Comparison of ENCODE assay signal across 23 mouse cellular contexts in genomic region chr1:34873551-34873950, GRCm38 (mm10). TPM values are rescaled to one million over a fixed set of nuclear protein-coding genes. Genes with fewer than 3 reads are reported as not detected.
DNase-seq lines count a peak whose midpoint lies in the region; ATAC-seq lines count a peak whose summit lies in the region.
"Had no signal": no experiment of that assay in that cellular context is flagged by ENCODE, and none has a peak within 500 bp of the region (broad histone marks: within the 10 kb centered on the region; RNA-seq: fewer than 3 reads in every experiment).

No protein-coding gene starts in this region.

- H3K9me3 ChIP-seq in liver, embryonic 11.5 days (ENCODE audit: control insufficient read depth, low read length), result no peaks in the 10 kb centered on the region
- H3K9me3 ChIP-seq: embryonic facial prominence, embryonic 12.5 days; embryonic facial prominence, embryonic 15.5 days; forebrain, embryonic 13.5 days; hindbrain, embryonic 12.5 days had no signal

- peak; percentile 42; the same call in 1 of the 2 replicates for ATAC-seq in frontal cortex, adult (ENCODE audit: low TSS enrichment)
- no peak for ATAC-seq in liver, embryonic 11.5 days (replicated peaks; ENCODE audit: low FRiP score)
- ATAC-seq: CD4-positive, CD25-positive, alpha-beta regulatory T cell, adult 4 months; forebrain, embryonic 13.5 days; forebrain, embryonic 16.5 days; inflammation-experienced regulatory T-cells, adult 6 months; intestine, embryonic 16.5 days had no signal

- no peak overlapping the region for H3K27ac ChIP-seq in liver, embryonic 11.5 days (ENCODE audit: low read depth, low read length)
- H3K27ac ChIP-seq: embryonic facial prominence, embryonic 12.5 days; embryonic facial prominence, embryonic 15.5 days; forebrain, embryonic 13.5 days; hindbrain, embryonic 12.5 days; hindbrain, postnatal 0 days had no signal

- no peak overlapping the region for H3K4me2 ChIP-seq in liver, embryonic 11.5 days
- H3K4me2 ChIP-seq: embryonic facial prominence, embryonic 12.5 days; embryonic facial prominence, embryonic 15.5 days; forebrain, embryonic 13.5 days; hindbrain, embryonic 12.5 days had no signal

- no peak for DNase-seq in frontal cortex, postnatal 10 days (ENCODE audit: low spot score in 2 of 2)
- DNase-seq in liver, embryonic 11.5 days (ENCODE audit: low spot score), result peak; percentile 22
- no peak for DNase-seq in liver
- peak; percentile 9 for DNase-seq in urinary bladder, adult 2 months (ENCODE audit: low spot score)
- no peak for DNase-seq in urinary bladder, adult 18-20 months (ENCODE audit: low spot score in 2 of 2)
- DNase-seq: adrenal gland, adult 2 months; adrenal gland, postnatal 14 days; cerebellum, adult 11-12 months; cerebellum, adult 8-10 months; cerebellum, postnatal 10 days; cerebellum, postnatal 36 days; gastrocnemius, postnatal 25 days; heart, adult 18-20 months had no signal

- WGBS in liver, embryonic 11.5 days, result 63% methylated on average over 5 of the region's 5 CpGs

- no peaks in the 10 kb centered on the region for H3K4me1 ChIP-seq in liver, embryonic 11.5 days (replicated peaks; ENCODE audit: control insufficient read depth, insufficient read depth, low read length)
- H3K4me1 ChIP-seq: embryonic facial prominence, embryonic 12.5 days; embryonic facial prominence, embryonic 15.5 days; forebrain, embryonic 13.5 days; hindbrain, embryonic 12.5 days had no signal

- H3K4me3 ChIP-seq in liver, embryonic 11.5 days (ENCODE audit: low read depth, low read length), result no peak overlapping the region
- H3K4me3 ChIP-seq: embryonic facial prominence, embryonic 12.5 days; embryonic facial prominence, embryonic 15.5 days; forebrain, embryonic 13.5 days; hindbrain, embryonic 12.5 days had no signal

- H3K9ac ChIP-seq in liver, embryonic 11.5 days (ENCODE audit: low read depth, low read length), result no peak overlapping the region
- H3K9ac ChIP-seq: embryonic facial prominence, embryonic 12.5 days; embryonic facial prominence, embryonic 15.5 days; forebrain, embryonic 13.5 days; hindbrain, embryonic 12.5 days had no signal

- H3K27me3 ChIP-seq in liver, embryonic 11.5 days (replicated peaks; ENCODE audit: control insufficient read depth, insufficient read depth, low read length), result no peaks in the 10 kb centered on the region
- H3K27me3 ChIP-seq: embryonic facial prominence, embryonic 12.5 days; embryonic facial prominence, embryonic 15.5 days; forebrain, embryonic 13.5 days; hindbrain, embryonic 12.5 days had no signal

- H3K36me3 ChIP-seq in liver, embryonic 11.5 days (ENCODE audit: control insufficient read depth, insufficient read depth, low read length), result peaks cover 2% of the 10 kb centered on the region; the same call in 1 of the 2 replicates
- H3K36me3 ChIP-seq: embryonic facial prominence, embryonic 15.5 days had no signal

RNA-seq across cellular contexts. Expression of gene Plekhb2, which starts 23.8 kb away (rescaled TPM):
- polyA plus RNA-seq in liver, embryonic 11.5 days (2014; fragmentation: Nextera tagmentation; extraction: Ambion mirVana), result 18.0 and 19.5 TPM in 2 replicates
- polyA plus RNA-seq in urinary bladder, adult 2 months (2012; rRNA removed), result 120 and 125 TPM in 2 replicates

RNA-seq across cellular contexts. Expression of gene Fam168b, which starts 30.7 kb away (rescaled TPM):
- 54.5 and 56.3 TPM in 2 replicates for polyA plus RNA-seq in liver, embryonic 11.5 days (2014; fragmentation: Nextera tagmentation; extraction: Ambion mirVana)
- 90.5 and 98.5 TPM in 2 replicates for polyA plus RNA-seq in urinary bladder, adult 2 months (2012; rRNA removed)

Comparison
In these comparisons a context has a peak if more than half of its experiments do, and no peak if none do; other contexts are left out.
1. DNase-seq: peak in liver, embryonic 11.5 days (single experiment) and urinary bladder, adult 2 months (single experiment); none in frontal cortex, postnatal 10 days (0 of 2), liver (single experiment) and urinary bladder, adult 18-20 months (0 of 2).